Mouse (Mus musculus): ENCODE results near the gene Zranb2.

The Zranb2 gene

GRCm38 (mm10) chr3:157578469-157579170, 44.7 kb downstream of the Zranb2 start:
- DNase-seq (ENCODE audit: low read depth in 2 of 2, low spot score in 2 of 2): no peak

DNA sequence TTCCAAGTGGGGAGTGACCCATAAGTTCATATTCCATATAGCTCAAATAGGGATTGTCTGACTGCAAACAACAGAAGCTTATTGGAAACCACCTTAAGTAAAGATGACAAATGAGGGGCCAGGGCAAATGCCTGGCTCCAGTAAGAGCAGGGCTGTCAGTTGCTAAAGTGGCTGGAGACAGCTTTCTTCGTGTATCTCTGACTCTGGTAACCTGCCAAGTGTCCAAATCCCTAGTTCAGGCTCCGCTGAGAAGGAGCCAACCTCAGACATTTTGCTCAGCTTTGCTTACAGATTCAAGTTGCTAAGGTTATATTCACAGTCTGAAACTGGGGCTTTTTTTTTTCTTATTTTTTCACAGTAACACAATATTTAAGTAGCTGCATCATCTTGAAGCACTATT, 45.4 kb downstream of the Zranb2 start:
- DNase-seq (ENCODE audit: low read depth in 2 of 2, low spot score in 2 of 2): no peak

- DNase-seq (ENCODE audit: low read depth in 2 of 2, low spot score in 2 of 2): no peak
These were observed 46.3 kb downstream of the Zranb2 start for GRCm38 (mm10) chr3:157580299-157580698.

- no peak for DNase-seq (ENCODE audit: low read depth in 2 of 2, low spot score in 2 of 2)
These were observed 47.8 kb downstream of the Zranb2 start for GRCm38 (mm10) chr3:157581755-157582154.

DNA sequence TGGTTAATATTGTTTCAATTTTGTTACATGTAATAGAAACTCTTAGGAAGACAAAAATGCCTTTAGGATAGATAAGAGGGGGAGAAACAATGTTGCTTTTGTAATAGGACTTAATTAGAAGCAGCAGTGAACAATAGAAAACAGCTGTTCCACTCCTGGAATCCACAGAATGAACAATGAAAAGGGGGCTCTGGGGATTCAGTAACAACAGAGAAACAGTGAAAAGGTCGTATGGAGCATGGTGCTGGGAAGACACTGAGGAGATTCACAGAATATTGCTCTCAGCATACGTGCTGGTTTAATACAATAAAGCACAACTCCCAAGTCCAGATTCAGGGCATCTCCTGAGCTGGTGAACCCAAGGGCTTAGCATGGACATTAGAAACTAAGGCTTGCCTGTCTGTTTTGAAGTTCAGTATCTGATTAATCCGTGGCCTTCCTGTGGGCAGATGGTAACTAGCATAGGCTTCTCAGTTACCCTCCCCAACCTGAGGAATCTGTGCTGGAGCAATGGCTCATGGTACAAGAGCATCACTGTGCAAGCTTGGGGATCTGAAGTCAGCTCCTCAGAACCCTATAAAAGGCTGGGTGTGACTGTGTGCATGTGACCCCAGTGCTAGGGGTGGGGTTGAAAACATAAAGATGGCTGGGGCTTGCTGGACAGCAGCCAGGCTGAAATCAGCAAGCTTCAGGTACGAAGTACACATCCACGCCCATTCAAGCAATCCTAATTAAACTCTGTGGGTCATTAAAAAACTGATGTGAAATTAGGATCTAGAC, 48.9 kb downstream of the Zranb2 start:
- no peak for DNase-seq (ENCODE audit: low read depth in 2 of 2, low spot score in 2 of 2)

- no peak for DNase-seq (ENCODE audit: low read depth in 2 of 2, low spot score in 2 of 2)
These were observed 63.9 kb downstream of the Zranb2 start for GRCm38 (mm10) chr3:157597837-157598379.
